Mouse (Mus musculus): ENCODE results near the gene Zfp777. TPM values are rescaled to one million over a fixed set of nuclear protein-coding genes. Genes with fewer than 3 reads are reported as not detected.

The Zfp777 gene
- polyA plus RNA-seq, 1 experiment from 2014 or later = 7.5 TPM

Small RNA genes within 50 kb of the gene (microRNA-seq; reads per million reads assigned to microRNA genes)
- not detected for gene Gm24563

Other genes starting within 250 kb of the Zfp777 start
- gene Pdia4, start 235.5 kb downstream of the Zfp777 start, polyA plus RNA-seq (2014; fragmentation: Nextera tagmentation; extraction: Ambion mirVana) = 136 and 157 TPM in 2 replicates
- 10.6 and 12.7 TPM in 2 replicates for gene Zfp786, start 218.0 kb downstream of the Zfp777 start, polyA plus RNA-seq (2014; fragmentation: Nextera tagmentation; extraction: Ambion mirVana)
- gene Zfp398, start 213.2 kb downstream of the Zfp777 start, polyA plus RNA-seq (2014; fragmentation: Nextera tagmentation; extraction: Ambion mirVana) = 9.1 and 15.4 TPM in 2 replicates
- 12.5 and 18.0 TPM in 2 replicates for gene Zfp282, start 171.7 kb downstream of the Zfp777 start, polyA plus RNA-seq (2014; fragmentation: Nextera tagmentation; extraction: Ambion mirVana)
- gene Zfp212, start 128.4 kb downstream of the Zfp777 start, polyA plus RNA-seq (2014; fragmentation: Nextera tagmentation; extraction: Ambion mirVana) = 12.1 and 14.0 TPM in 2 replicates
- gene Zfp956, start 95.5 kb downstream of the Zfp777 start, polyA plus RNA-seq (2014; fragmentation: Nextera tagmentation; extraction: Ambion mirVana) = 16.0 and 18.8 TPM in 2 replicates
- gene Zfp746, start 37.7 kb upstream of the Zfp777 start, polyA plus RNA-seq (2014; fragmentation: Nextera tagmentation; extraction: Ambion mirVana) = 17.5 and 17.7 TPM in 2 replicates